Mouse (Mus musculus) intestine, postnatal 0 days (tissue): ENCODE data around the gene S1pr5. TPM values are rescaled to one million over a fixed set of nuclear protein-coding genes. Genes with fewer than 3 reads are reported as not detected.

ENCODE experiments used
- ATAC-seq: fragments of 200-750 bp; cut with Nextera tagmentation; 2 replicates; pipeline ENCODE4 v1.8.0; 2017; ENCODE audit warnings: mild to moderate bottlenecking, moderate TSS enrichment, moderate library complexity
- H3K27ac ChIP-seq: fragments of 300-500 bp; sonication (generic); 2 replicates; pipeline ENCODE4 v1.5.1; 2014; ENCODE audit warnings: mild to moderate bottlenecking, low read depth, low read length, moderate library complexity
- H3K27me3 ChIP-seq: fragments of 300-500 bp; sonication (generic); replicated peaks from 2 replicates; pipeline ENCODE4 v1.6.1; 2014; ENCODE audit warnings: low read length, mixed read lengths; ENCODE audit not compliant: control insufficient read depth, insufficient read depth
- H3K36me3 ChIP-seq: fragments of 300-500 bp; sonication (generic); 2 replicates; pipeline ENCODE4 v1.6.1; 2014; ENCODE audit warnings: mild to moderate bottlenecking, moderate library complexity; ENCODE audit not compliant: control insufficient read depth, insufficient read depth
- H3K4me1 ChIP-seq: fragments of 300-500 bp; sonication (generic); replicated peaks from 2 replicates; pipeline ENCODE4 v1.6.1; 2014; ENCODE audit warnings: antibody characterized with exemption, low read length, mixed read lengths; ENCODE audit not compliant: control insufficient read depth, insufficient read depth
- H3K4me2 ChIP-seq: fragments of 300-500 bp; sonication (generic); replicated peaks from 2 replicates; pipeline ENCODE4 v1.6.1; 2014; ENCODE audit warnings: low read depth, mild to moderate bottlenecking, moderate library complexity
- H3K4me3 ChIP-seq: fragments of 300-500 bp; sonication (generic); 2 replicates; pipeline ENCODE4 v1.5.1; 2014; ENCODE audit warnings: low read depth, low read length
- H3K9ac ChIP-seq: fragments of 300-500 bp; sonication (generic); 2 replicates; pipeline ENCODE4 v1.6.1; 2014; ENCODE audit warnings: mild to moderate bottlenecking, low read depth, low read length
- H3K9me3 ChIP-seq: fragments of 300-500 bp; sonication (generic); 2 replicates; pipeline ENCODE4 v1.6.1; 2016; ENCODE audit warnings: mixed run types; ENCODE audit not compliant: control insufficient read depth
- CTCF ChIP-seq: sonication (generic); IDR thresholded peaks from 2 replicates; pipeline ENCODE4 v1.5.1; 2016; ENCODE audit warnings: low read depth, mild to moderate bottlenecking, control low read depth, antibody characterized with exemption, moderate library complexity
- whole genome bisulfite sequencing: fragments of 180-500 bp; shearing (Covaris S2); extraction: QIAGEN DNeasy Blood & Tissue Kit; methylation state at CpG from one replicate; pipeline ENCODE4 v1.1.7; 2014; 5-methylcytosine and 5-hydroxymethylcytosine counted together
- polyA plus RNA-seq: library from polyadenylated mRNA; unstranded; fragments of >200 nt; fragmentation: Nextera tagmentation; extraction: Ambion mirVana; gene quantifications from 2 replicates; pipeline ENCODE4 v1.2.1, GENCODE M21; 2015

S1pr5 gene
- polyA plus RNA-seq, 1 experiment from 2014 or later: not detected

GRCm38 (mm10) chr9:21250509-21250908 lies 2.3 kb upstream of the S1pr5 start:
- ATAC-seq: no peak
- no peaks in the 10 kb centered on the region for H3K4me1 ChIP-seq
- no peak for TF ChIP-seq CTCF
- peaks cover 54% of the 10 kb centered on the region for H3K27me3 ChIP-seq
- H3K9me3 ChIP-seq: no peaks in the 10 kb centered on the region
- WGBS: 50% methylated on average over 2 of the region's 2 CpGs
- no peak overlapping the region for H3K9ac ChIP-seq
- no peak overlapping the region for H3K4me3 ChIP-seq
- no peaks in the 10 kb centered on the region for H3K36me3 ChIP-seq
- H3K4me2 ChIP-seq: no peak overlapping the region
- H3K27ac ChIP-seq: no peak overlapping the region

- ATAC-seq: no peak
- Histone ChIP-seq H3K9me3 (no peaks in the 10 kb centered on the region), H3K9ac (no peak overlapping the region), H3K4me1 (no peaks in the 10 kb centered on the region), H3K4me3 (no peak overlapping the region), H3K27ac (no peak overlapping the region), H3K36me3 (no peaks in the 10 kb centered on the region), H3K27me3 (peaks cover 60% of the 10 kb centered on the region), H3K4me2 (no peak overlapping the region)
- no peak for TF ChIP-seq CTCF
- WGBS: 29% methylated on average over 17 of the region's 17 CpGs
Observed at GRCm38 (mm10) chr9:21249629-21250508, 1.6 kb upstream of the S1pr5 start.

GRCm38 (mm10) chr9:21246342-21246741 lies 1.9 kb downstream of the S1pr5 start:
- no peak for ATAC-seq
- peaks cover 3% of the 10 kb centered on the region for H3K4me1 ChIP-seq
- no peak overlapping the region for H3K4me3 ChIP-seq
- H3K4me2 ChIP-seq: no peak overlapping the region
- no peaks in the 10 kb centered on the region for H3K36me3 ChIP-seq
- H3K9me3 ChIP-seq: no peaks in the 10 kb centered on the region
- no peak overlapping the region for H3K27ac ChIP-seq
- 91% methylated on average over 1 of the region's 1 CpGs for WGBS
- peaks cover 76% of the 10 kb centered on the region for H3K27me3 ChIP-seq
- H3K9ac ChIP-seq: no peak overlapping the region
- TF ChIP-seq CTCF: no peak

GRCm38 (mm10) chr9:21245113-21245487 lies 3.1 kb downstream of the S1pr5 start:
- no peaks in the 10 kb centered on the region for H3K9me3 ChIP-seq
- WGBS: 4% methylated on average over 16 of the region's 16 CpGs
- H3K27ac ChIP-seq: no peak overlapping the region
- peaks cover 69% of the 10 kb centered on the region for H3K27me3 ChIP-seq
- peaks cover 3% of the 10 kb centered on the region for H3K4me1 ChIP-seq
- peak overlapping the region; percentile 76 for H3K4me2 ChIP-seq
- TF ChIP-seq CTCF: no peak
- H3K36me3 ChIP-seq: no peaks in the 10 kb centered on the region
- no peak for ATAC-seq
- H3K9ac ChIP-seq: no peak overlapping the region
- peak overlapping the region; percentile 47 for H3K4me3 ChIP-seq

- H3K27me3 ChIP-seq: peaks cover 63% of the 10 kb centered on the region
- H3K4me3 ChIP-seq: peak overlapping the region; percentile 47
- H3K4me2 ChIP-seq: peak overlapping the region; percentile 76
- H3K9me3 ChIP-seq: no peaks in the 10 kb centered on the region
- ATAC-seq: no peak
- WGBS: under 1% methylated on average over 72 of the region's 72 CpGs
- peak; percentile 4; the same call in 1 of the 2 replicates for TF ChIP-seq CTCF
- no peaks in the 10 kb centered on the region for H3K36me3 ChIP-seq
- H3K4me1 ChIP-seq: peaks cover 3% of the 10 kb centered on the region
- no peak overlapping the region for H3K27ac ChIP-seq
- no peak overlapping the region for H3K9ac ChIP-seq
Observed at GRCm38 (mm10) chr9:21244428-21245112, 3.7 kb downstream of the S1pr5 start.

GRCm38 (mm10) chr9:21243826-21244427 lies 4.3 kb downstream of the S1pr5 start:
- Histone ChIP-seq H3K27ac (no peak overlapping the region), H3K9ac (no peak overlapping the region), H3K9me3 (no peaks in the 10 kb centered on the region), H3K4me1 (peaks cover 3% of the 10 kb centered on the region), H3K4me2 (peak overlapping the region; percentile 76), H3K4me3 (peak overlapping the region; percentile 47), H3K27me3 (peaks cover 57% of the 10 kb centered on the region), H3K36me3 (no peaks in the 10 kb centered on the region)
- no peak for TF ChIP-seq CTCF
- WGBS: 12% methylated on average over 42 of the region's 42 CpGs
- ATAC-seq: no peak
